Mouse (Mus musculus) embryonic facial prominence, embryonic 11.5 days (tissue): ENCODE data around the gene Cep89. TPM values are rescaled to one million over a fixed set of nuclear protein-coding genes. Genes with fewer than 3 reads are reported as not detected.

Source experiments
- ATAC-seq: fragments of 200-750 bp; cut with Nextera tagmentation; replicated peaks from 2 replicates; pipeline ENCODE4 v1.8.0; 2017; ENCODE audit warnings: low read depth; ENCODE audit not compliant: insufficient number of reproducible peaks, low FRiP score, low TSS enrichment
- DNase-seq: peaks from one replicate; pipeline ENCODE4 v3.0.0-alpha.2; 2015; ENCODE audit warnings: low spot score
- H3K27ac ChIP-seq: fragments of 300-500 bp; sonication (generic); replicated peaks from 2 replicates; pipeline ENCODE4 v1.5.1; 2014; ENCODE audit warnings: mild to moderate bottlenecking, low read depth, low read length, control low read depth
- H3K27me3 ChIP-seq: fragments of 300-500 bp; sonication (generic); 2 replicates; pipeline ENCODE4 v1.6.1; 2014; ENCODE audit warnings: mild to moderate bottlenecking, low read length, moderate library complexity, mixed read lengths; ENCODE audit not compliant: control insufficient read depth, insufficient read depth
- H3K36me3 ChIP-seq: fragments of 300-500 bp; sonication (generic); replicated peaks from 2 replicates; pipeline ENCODE4 v1.6.1; 2014; ENCODE audit warnings: low read depth, mild to moderate bottlenecking, low read length, moderate library complexity, mixed read lengths; ENCODE audit not compliant: control insufficient read depth, insufficient read depth
- H3K4me1 ChIP-seq: fragments of 300-500 bp; sonication (generic); 2 replicates; pipeline ENCODE4 v1.6.1; 2014; ENCODE audit warnings: low read length, mixed read lengths; ENCODE audit not compliant: control insufficient read depth, insufficient read depth
- H3K4me2 ChIP-seq: fragments of 300-500 bp; sonication (generic); 2 replicates; pipeline ENCODE4 v1.6.1; 2014; ENCODE audit warnings: low read depth, mild to moderate bottlenecking, control low read depth, low read length, moderate library complexity
- H3K4me3 ChIP-seq: fragments of 300-500 bp; sonication (generic); 2 replicates; pipeline ENCODE4 v1.5.1; 2014; ENCODE audit warnings: low read depth, low read length, control low read depth
- H3K9ac ChIP-seq: fragments of 300-500 bp; sonication (generic); replicated peaks from 2 replicates; pipeline ENCODE4 v1.6.1; 2014; ENCODE audit warnings: mild to moderate bottlenecking, control low read depth, low read length
- H3K9me3 ChIP-seq: fragments of 300-500 bp; sonication (generic); replicated peaks from 2 replicates; pipeline ENCODE4 v1.6.1; 2016; ENCODE audit warnings: mild to moderate bottlenecking, low read length, inconsistent platforms, mixed read lengths; ENCODE audit not compliant: control insufficient read depth
- whole genome bisulfite sequencing: fragments of 180-500 bp; shearing (Covaris S2); extraction: QIAGEN DNeasy Blood & Tissue Kit; methylation state at CpG from one replicate; pipeline ENCODE4 v1.1.7; 2014; 5-methylcytosine and 5-hydroxymethylcytosine counted together
- polyA plus RNA-seq: library from polyadenylated mRNA; unstranded; fragments of >200 nt; fragmentation: Nextera tagmentation; extraction: Ambion mirVana; gene quantifications from 2 replicates; pipeline ENCODE4 v1.2.1, GENCODE M21; 2014

Gene Cep89
- polyA plus RNA-seq, 1 experiment from 2014 or later = 37.5 TPM

DNA sequence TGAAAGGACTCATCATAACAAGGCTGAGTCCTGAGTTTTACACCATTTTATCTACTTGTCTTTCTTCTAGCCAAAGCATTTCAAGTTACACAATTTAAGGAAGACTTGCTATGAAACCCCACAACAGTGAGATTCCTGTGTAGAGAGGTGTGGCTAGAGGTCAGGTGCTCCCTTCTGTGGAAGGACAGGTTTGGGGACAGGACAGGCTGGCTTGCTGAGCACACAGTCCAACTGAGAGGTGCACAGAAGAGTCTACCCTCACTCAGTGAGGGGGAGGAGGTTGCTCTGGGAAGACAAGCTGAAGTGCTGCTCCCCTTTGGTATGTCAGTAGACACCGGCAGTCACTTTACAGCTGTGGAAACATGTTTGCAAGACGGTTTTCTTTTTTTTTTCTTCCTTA, 79.6 kb downstream of the Cep89 start:
- no peak overlapping the region for H3K4me2 ChIP-seq
- no peaks in the 10 kb centered on the region for H3K27me3 ChIP-seq
- ATAC-seq (no peak), DNase-seq (no peak)
- H3K36me3 ChIP-seq = no peaks in the 10 kb centered on the region
- WGBS = 79% methylated on average over 2 of the region's 2 CpGs
- no peaks in the 10 kb centered on the region for H3K4me1 ChIP-seq
- H3K27ac ChIP-seq = no peak overlapping the region
- no peak overlapping the region for H3K4me3 ChIP-seq
- H3K9ac ChIP-seq = no peak overlapping the region
- H3K9me3 ChIP-seq = no peaks in the 10 kb centered on the region

DNA sequence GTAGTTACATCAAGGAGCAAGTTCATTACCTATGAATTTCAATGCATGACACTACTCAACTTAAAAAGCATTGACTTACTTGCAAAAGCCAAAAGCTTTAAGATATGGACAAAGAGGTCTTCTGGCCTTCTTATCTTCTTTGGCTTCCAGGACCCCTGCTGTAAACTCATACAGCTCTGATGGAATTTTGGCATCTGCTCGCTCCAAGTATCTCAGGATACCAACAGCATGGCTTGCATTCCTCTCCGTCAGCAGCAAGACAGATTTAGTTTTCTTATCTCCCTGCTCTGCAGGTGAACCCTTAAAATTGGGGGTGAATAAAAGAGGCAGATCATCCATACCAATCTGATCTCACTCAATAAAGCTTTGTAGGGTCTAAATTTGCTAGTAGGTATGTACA, 88.3 kb downstream of the Cep89 start:
- H3K27ac ChIP-seq = no peak overlapping the region
- no peaks in the 10 kb centered on the region for H3K27me3 ChIP-seq
- H3K4me2 ChIP-seq = no peak overlapping the region
- WGBS = 88% methylated on average over 2 of the region's 2 CpGs
- H3K4me3 ChIP-seq = no peak overlapping the region
- DNase-seq (no peak), ATAC-seq (no peak)
- H3K36me3 ChIP-seq = no peaks in the 10 kb centered on the region
- H3K4me1 ChIP-seq = no peaks in the 10 kb centered on the region
- no peak overlapping the region for H3K9ac ChIP-seq
- H3K9me3 ChIP-seq = no peaks in the 10 kb centered on the region

DNA sequence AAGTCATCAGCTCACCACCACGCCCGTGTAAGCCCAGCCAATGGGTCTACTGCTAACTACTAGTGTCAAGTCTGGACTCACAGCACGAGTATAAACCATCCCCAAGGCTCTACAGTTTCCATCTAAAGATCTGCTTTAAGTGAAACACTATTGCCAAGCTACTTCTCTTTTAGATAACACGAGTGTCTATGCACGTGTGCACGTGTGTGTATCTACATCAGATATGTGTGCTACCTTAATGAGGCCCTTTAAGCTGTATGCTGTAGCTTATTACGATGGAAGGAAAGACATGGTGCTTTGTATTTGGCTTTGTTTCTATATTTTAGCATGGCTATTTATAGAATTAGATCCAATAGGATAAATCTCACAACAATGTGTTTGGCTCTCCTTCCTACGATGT, 89.7 kb downstream of the Cep89 start:
- DNase-seq (no peak), ATAC-seq (no peak)
- no peaks in the 10 kb centered on the region for H3K27me3 ChIP-seq
- H3K27ac ChIP-seq = no peak overlapping the region
- WGBS = 82% methylated on average over 8 of the region's 8 CpGs
- H3K36me3 ChIP-seq = no peaks in the 10 kb centered on the region
- H3K4me2 ChIP-seq = no peak overlapping the region
- no peak overlapping the region for H3K9ac ChIP-seq
- H3K9me3 ChIP-seq = no peaks in the 10 kb centered on the region
- H3K4me3 ChIP-seq = no peak overlapping the region
- no peaks in the 10 kb centered on the region for H3K4me1 ChIP-seq

Other genes starting within 250 kb of the Cep89 start
- 0.24 and 0.78 TPM in 2 replicates for gene Slc7a10, start 210.7 kb upstream of the Cep89 start, polyA plus RNA-seq
- 8.8 and 9.0 TPM in 2 replicates for gene Lrp3, start 181.5 kb upstream of the Cep89 start, polyA plus RNA-seq
- 18.0 and 19.8 TPM in 2 replicates for gene Gpatch1, start 78.6 kb upstream of the Cep89 start, polyA plus RNA-seq
- 3.1 and 5.4 TPM in 2 replicates for gene Rhpn2, start 62.9 kb upstream of the Cep89 start, polyA plus RNA-seq
- 19.4 and 20.1 TPM in 2 replicates for gene Faap24, start 199 bp upstream of the Cep89 start, polyA plus RNA-seq
- gene Slc7a9, start 51.8 kb downstream of the Cep89 start, polyA plus RNA-seq = 0.70 TPM in 1 of 2 replicates, not detected in the other
- gene Tdrd12, start 140.7 kb downstream of the Cep89 start, polyA plus RNA-seq = 0.48 TPM in 1 of 2 replicates, not detected in the other
- gene Nudt19, start 159.3 kb downstream of the Cep89 start, polyA plus RNA-seq = 49.1 TPM in 2 replicates
- 0.07 and 0.14 TPM in 2 replicates for gene Rgs9bp, start 188.5 kb downstream of the Cep89 start, polyA plus RNA-seq
- 31.5 and 36.4 TPM in 2 replicates for gene Ankrd27, start 189.2 kb downstream of the Cep89 start, polyA plus RNA-seq